Mouse (Mus musculus): Measurements from ENCODE around the gene Ufsp2.

DNA sequence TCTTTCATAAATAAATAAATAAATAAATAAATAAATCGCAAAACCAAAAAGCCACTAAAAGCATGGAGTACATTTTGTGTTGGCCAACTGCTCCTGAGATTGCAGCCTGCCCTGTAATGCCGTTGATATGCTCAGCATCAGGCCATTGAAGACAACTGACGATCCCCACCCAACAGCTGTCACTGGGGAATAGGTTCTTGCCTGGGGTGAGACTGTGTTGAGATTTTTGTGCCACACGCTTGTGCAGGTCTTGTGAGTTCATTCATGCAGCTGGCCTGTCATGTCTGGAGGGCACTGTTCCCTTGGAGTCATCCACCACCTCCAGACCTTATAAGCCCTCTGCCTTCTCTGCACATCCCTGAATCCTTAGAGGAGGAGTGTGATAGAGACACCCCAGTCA lies 29.0 kb upstream of the Ufsp2 start:
- no peak for TF ChIP-seq POLR2A (IDR thresholded peaks at IDR 0.05; ENCODE audit: insufficient read depth, low read depth, low read length)
- no peak for TF ChIP-seq CTCF (IDR thresholded peaks at IDR 0.05; ENCODE audit: insufficient read depth, low read depth, low read length)

Data from olfactory bulb, adult 2 months (tissue).